Mouse (Mus musculus): ENCODE measurements around the gene Supt3. TPM values are rescaled to one million over a fixed set of nuclear protein-coding genes. Genes with fewer than 3 reads are reported as not detected.

Gene Supt3
- polyA plus RNA-seq, 1 experiment from 2014 or later: 21.1 TPM

- ATAC-seq (ENCODE audit: insufficient read depth): no peak
- 48% methylated on average over 2 of the region's 2 CpGs for WGBS
- no peak for DNase-seq
- Histone ChIP-seq H3K27ac (ENCODE audit: low read depth) (no peak overlapping the region), H3K4me2 (no peak overlapping the region), H3K9me3 (ENCODE audit: low read depth, low read length) (no peaks in the 10 kb centered on the region), H3K4me1 (ENCODE audit: insufficient read depth) (no peaks in the 10 kb centered on the region), H3K4me3 (ENCODE audit: low read depth, low read length) (no peak overlapping the region), H3K9ac (no peak overlapping the region), H3K36me3 (ENCODE audit: insufficient read depth) (no peaks in the 10 kb centered on the region), H3K27me3 (ENCODE audit: insufficient read depth, low read length) (no peaks in the 10 kb centered on the region)
- TF ChIP-seq CTCF (IDR thresholded peaks at IDR 0.05; ENCODE audit: low read depth): no peak
Measured at GRCm38 (mm10) chr17:44766975-44767374, 10.0 kb upstream of the Supt3 start.

DNA sequence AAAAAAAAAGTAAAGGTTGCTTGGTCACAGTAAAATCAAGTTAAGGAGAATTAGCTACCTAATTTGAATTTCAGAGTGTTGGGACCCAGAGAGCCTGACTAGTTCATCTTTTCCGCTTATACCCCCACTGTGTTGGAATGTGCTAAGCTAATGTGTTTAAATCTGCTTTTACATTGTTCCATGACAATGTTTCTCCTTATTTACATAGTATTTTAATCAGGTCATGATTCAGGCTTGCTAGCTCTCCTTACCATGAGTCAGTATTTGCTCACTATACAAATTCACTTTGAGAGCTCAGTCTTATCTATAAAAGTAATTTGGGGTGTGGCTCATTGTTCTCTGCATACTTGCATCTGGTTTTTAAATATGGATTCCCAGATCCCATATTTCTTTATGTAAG, 9.6 kb upstream of the Supt3 start:
- WGBS: 50% methylated on average over 1 of the region's 1 CpGs
- Histone ChIP-seq H3K4me2 (no peak overlapping the region), H3K36me3 (ENCODE audit: insufficient read depth) (no peaks in the 10 kb centered on the region), H3K27ac (ENCODE audit: low read depth) (no peak overlapping the region), H3K4me1 (ENCODE audit: insufficient read depth) (no peaks in the 10 kb centered on the region), H3K4me3 (ENCODE audit: low read depth, low read length) (no peak overlapping the region), H3K27me3 (ENCODE audit: insufficient read depth, low read length) (no peaks in the 10 kb centered on the region), H3K9ac (no peak overlapping the region), H3K9me3 (ENCODE audit: low read depth, low read length) (no peaks in the 10 kb centered on the region)
- ATAC-seq (ENCODE audit: insufficient read depth) (no peak), DNase-seq (no peak)
- no peak for TF ChIP-seq CTCF (IDR thresholded peaks at IDR 0.05; ENCODE audit: low read depth)

GRCm38 (mm10) chr17:44768522-44768921, 8.4 kb upstream of the Supt3 start:
- no peaks in the 10 kb centered on the region for H3K9me3 ChIP-seq (ENCODE audit: low read depth, low read length)
- H3K36me3 ChIP-seq (ENCODE audit: insufficient read depth): no peaks in the 10 kb centered on the region
- WGBS: 55% methylated on average over 5 of the region's 5 CpGs
- no peak for TF ChIP-seq CTCF (IDR thresholded peaks at IDR 0.05; ENCODE audit: low read depth)
- H3K4me2 ChIP-seq: no peak overlapping the region
- H3K9ac ChIP-seq: no peak overlapping the region
- H3K27ac ChIP-seq (ENCODE audit: low read depth): no peak overlapping the region
- H3K4me1 ChIP-seq (ENCODE audit: insufficient read depth): no peaks in the 10 kb centered on the region
- H3K4me3 ChIP-seq (ENCODE audit: low read depth, low read length): no peak overlapping the region
- no peak for DNase-seq
- ATAC-seq (ENCODE audit: insufficient read depth): no peak
- H3K27me3 ChIP-seq (ENCODE audit: insufficient read depth, low read length): no peaks in the 10 kb centered on the region

- no peak for TF ChIP-seq CTCF (IDR thresholded peaks at IDR 0.05; ENCODE audit: low read depth)
- DNase-seq (no peak), ATAC-seq (ENCODE audit: insufficient read depth) (no peak)
- 82% methylated on average over 2 of the region's 2 CpGs for WGBS
- no peak overlapping the region for H3K9ac ChIP-seq
- no peaks in the 10 kb centered on the region for H3K9me3 ChIP-seq (ENCODE audit: low read depth, low read length)
- no peaks in the 10 kb centered on the region for H3K27me3 ChIP-seq (ENCODE audit: insufficient read depth, low read length)
- no peak overlapping the region for H3K4me3 ChIP-seq (ENCODE audit: low read depth, low read length)
- no peak overlapping the region for H3K27ac ChIP-seq (ENCODE audit: low read depth)
- no peaks in the 10 kb centered on the region for H3K36me3 ChIP-seq (ENCODE audit: insufficient read depth)
- H3K4me2 ChIP-seq: no peak overlapping the region
- no peaks in the 10 kb centered on the region for H3K4me1 ChIP-seq (ENCODE audit: insufficient read depth)
Measured at GRCm38 (mm10) chr17:44770871-44771270, 6.1 kb upstream of the Supt3 start.

- ATAC-seq (ENCODE audit: insufficient read depth) (no peak), DNase-seq (no peak)
- Histone ChIP-seq H3K27me3 (ENCODE audit: insufficient read depth, low read length) (no peaks in the 10 kb centered on the region), H3K36me3 (ENCODE audit: insufficient read depth) (no peaks in the 10 kb centered on the region), H3K9me3 (ENCODE audit: low read depth, low read length) (no peaks in the 10 kb centered on the region), H3K9ac (no peak overlapping the region), H3K27ac (ENCODE audit: low read depth) (no peak overlapping the region), H3K4me1 (ENCODE audit: insufficient read depth) (no peaks in the 10 kb centered on the region), H3K4me2 (no peak overlapping the region), H3K4me3 (ENCODE audit: low read depth, low read length) (no peak overlapping the region)
- no peak for TF ChIP-seq CTCF (IDR thresholded peaks at IDR 0.05; ENCODE audit: low read depth)
- WGBS: 91% methylated on average over 2 of the region's 2 CpGs
Measured at GRCm38 (mm10) chr17:44772576-44772975, 4.4 kb upstream of the Supt3 start.

GRCm38 (mm10) chr17:44777337-44777804, 419 bp downstream of the Supt3 start:
- peak overlapping the region; percentile 75 for H3K4me3 ChIP-seq (ENCODE audit: low read depth, low read length)
- H3K27me3 ChIP-seq (ENCODE audit: insufficient read depth, low read length): no peaks in the 10 kb centered on the region
- TF ChIP-seq CTCF (IDR thresholded peaks at IDR 0.05; ENCODE audit: low read depth): peak; percentile 17; the same call in 1 of the 2 replicates
- H3K36me3 ChIP-seq (ENCODE audit: insufficient read depth): no peaks in the 10 kb centered on the region
- peak overlapping the region; percentile 76 for H3K4me2 ChIP-seq
- H3K9me3 ChIP-seq (ENCODE audit: low read depth, low read length): no peaks in the 10 kb centered on the region
- peak overlapping the region; percentile 90 for H3K27ac ChIP-seq (ENCODE audit: low read depth)
- H3K9ac ChIP-seq: peak overlapping the region; percentile 90
- H3K4me1 ChIP-seq (ENCODE audit: insufficient read depth): no peaks in the 10 kb centered on the region
- 1% methylated on average over 35 of the region's 35 CpGs for WGBS
- ATAC-seq (ENCODE audit: insufficient read depth): peak; percentile 92
- DNase-seq: peak; percentile 80

DNA sequence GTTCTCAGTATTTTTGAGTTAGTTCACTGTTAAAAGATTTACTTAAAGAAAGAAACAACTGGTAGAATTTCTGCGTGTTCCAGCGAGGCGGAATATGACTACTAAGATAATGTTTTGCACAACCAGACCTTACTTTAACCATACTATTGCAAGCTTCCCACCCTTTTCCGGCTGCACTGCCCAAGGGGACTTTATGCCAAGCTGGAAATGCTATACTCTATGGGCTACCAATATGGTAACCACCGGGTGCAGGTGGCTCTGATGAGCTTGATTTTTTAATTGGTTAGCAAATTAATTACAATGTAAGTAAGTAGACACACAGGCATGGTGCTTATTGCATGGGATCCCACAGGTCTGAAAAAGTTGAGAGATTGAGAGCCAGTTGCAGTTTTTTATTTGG, 1.2 kb downstream of the Supt3 start:
- ATAC-seq (ENCODE audit: insufficient read depth) (no peak), DNase-seq (peak; percentile 11)
- no peak for TF ChIP-seq CTCF (IDR thresholded peaks at IDR 0.05; ENCODE audit: low read depth)
- Histone ChIP-seq H3K27ac (ENCODE audit: low read depth) (no peak overlapping the region), H3K36me3 (ENCODE audit: insufficient read depth) (no peaks in the 10 kb centered on the region), H3K9me3 (ENCODE audit: low read depth, low read length) (no peaks in the 10 kb centered on the region), H3K4me3 (ENCODE audit: low read depth, low read length) (peak overlapping the region; percentile 75), H3K9ac (peak overlapping the region; percentile 15; the same call in 1 of the 2 replicates), H3K4me2 (peak overlapping the region; percentile 76), H3K4me1 (ENCODE audit: insufficient read depth) (no peaks in the 10 kb centered on the region), H3K27me3 (ENCODE audit: insufficient read depth, low read length) (no peaks in the 10 kb centered on the region)
- 71% methylated on average over 5 of the region's 5 CpGs for WGBS

GRCm38 (mm10) chr17:44780353-44780752, 3.4 kb downstream of the Supt3 start:
- Histone ChIP-seq H3K9me3 (ENCODE audit: low read depth, low read length) (no peaks in the 10 kb centered on the region), H3K27ac (ENCODE audit: low read depth) (no peak overlapping the region), H3K4me3 (ENCODE audit: low read depth, low read length) (no peak overlapping the region), H3K4me1 (ENCODE audit: insufficient read depth) (no peaks in the 10 kb centered on the region), H3K9ac (no peak overlapping the region), H3K4me2 (no peak overlapping the region), H3K36me3 (ENCODE audit: insufficient read depth) (no peaks in the 10 kb centered on the region), H3K27me3 (ENCODE audit: insufficient read depth, low read length) (no peaks in the 10 kb centered on the region)
- 52% methylated on average over 4 of the region's 4 CpGs for WGBS
- DNase-seq (no peak), ATAC-seq (ENCODE audit: insufficient read depth) (no peak)
- no peak for TF ChIP-seq CTCF (IDR thresholded peaks at IDR 0.05; ENCODE audit: low read depth)
